Mouse (Mus musculus) adrenal gland, adult 2 months (tissue): Measurements from ENCODE around the gene Ap1s2. TPM values are rescaled to one million over a fixed set of nuclear protein-coding genes. Genes with fewer than 3 reads are reported as not detected.

Experiments used
- DNase-seq: peaks from one replicate; pipeline ENCODE4 v3.0.0; 2021
- long read RNA-seq: library from polyadenylated mRNA; stranded (forward); transcript quantifications from one replicate; pipeline ENCODE4 v2.0.0, GENCODE M21; 2021
- polyA plus RNA-seq: library from polyadenylated mRNA; depleted of rRNA; stranded (reverse); fragments of >200 nt; gene quantifications from 2 replicates; pipeline ENCODE4 v1.2.3, GENCODE M21; 2012; rRNA removed
- total RNA-seq, 2 experiments: library from RNA; stranded (reverse); gene quantifications; 2 replicates each; pipeline ENCODE4 v1.2.3; 2021

The Ap1s2 gene
- total RNA-seq: 10 to 100 TPM; 12.1 to 17.2 TPM
- 4.6 and 5.0 TPM in 2 replicates for polyA plus RNA-seq
- long read RNA-seq, transcript Ap1s2-201 (5 exons, 1,785 nt): major isoform, 7 of 12 reads
- long read RNA-seq, partial matches to known transcripts: 0 of 12 reads
- long read RNA-seq, other reads (novel, unspliced or antisense): 4 of 12 reads

DNA sequence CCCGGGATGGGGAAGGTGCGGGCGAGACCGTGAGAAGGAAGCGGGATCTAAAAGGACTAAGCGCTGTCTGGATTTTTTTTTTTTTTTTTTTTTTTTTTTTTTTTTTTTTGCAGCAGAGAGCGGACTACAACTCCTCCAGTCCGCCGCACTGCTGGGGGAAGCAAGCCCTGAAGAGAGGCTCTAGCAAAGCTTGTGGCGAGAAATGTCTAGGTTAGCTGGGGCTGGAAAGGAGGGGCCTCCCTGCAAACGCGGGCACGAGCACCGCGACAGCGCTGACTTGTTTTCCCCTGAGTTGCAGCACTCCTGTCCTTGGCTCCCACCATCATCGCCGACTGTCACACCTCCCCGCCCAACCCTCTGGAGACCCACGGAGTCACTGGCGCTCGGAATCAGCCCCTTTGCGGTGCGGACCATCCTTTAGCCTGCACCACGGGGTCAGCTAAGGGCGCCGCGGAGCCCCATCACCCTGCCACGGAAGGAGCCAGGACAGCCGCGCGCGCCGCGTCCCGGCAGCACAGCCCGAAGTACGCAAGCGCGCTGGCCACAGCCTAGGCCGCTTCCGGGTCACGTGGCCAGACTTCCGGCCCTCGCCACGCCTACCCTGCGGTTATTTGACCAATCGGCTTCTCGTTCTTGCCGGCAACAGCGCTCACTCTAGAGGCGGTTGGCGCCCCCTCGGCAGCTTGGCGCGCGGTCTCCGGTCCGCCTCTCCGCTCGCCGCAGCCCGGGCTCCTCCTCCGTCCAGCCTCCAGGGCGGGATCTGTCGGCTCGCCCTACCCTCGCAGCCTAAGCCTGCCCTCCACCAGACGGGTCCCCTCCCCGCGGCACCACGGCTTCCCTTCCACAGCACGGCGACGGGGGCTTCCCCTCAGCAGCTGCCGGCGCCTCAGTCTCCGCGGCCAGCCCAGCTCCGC lies at the start of gene Ap1s2:
Ap1s2 (plus strand) TSS at position 681 of the 914 bp plus-strand sequence.
- DNase-seq: peak; percentile 96

GRCm38 (mm10) chrX:163867711-163868379 lies 41.0 kb upstream of the Ap1s2 start:
- DNase-seq: no peak

- DNase-seq: no peak
Observed at GRCm38 (mm10) chrX:163868659-163869278, 40.0 kb upstream of the Ap1s2 start.

- DNase-seq: no peak
Observed at GRCm38 (mm10) chrX:163875932-163876331, 32.9 kb upstream of the Ap1s2 start.

GRCm38 (mm10) chrX:163876636-163877035 lies 32.2 kb upstream of the Ap1s2 start:
- no peak for DNase-seq

- DNase-seq: no peak
Observed at GRCm38 (mm10) chrX:163879039-163879438, 29.8 kb upstream of the Ap1s2 start.

DNA sequence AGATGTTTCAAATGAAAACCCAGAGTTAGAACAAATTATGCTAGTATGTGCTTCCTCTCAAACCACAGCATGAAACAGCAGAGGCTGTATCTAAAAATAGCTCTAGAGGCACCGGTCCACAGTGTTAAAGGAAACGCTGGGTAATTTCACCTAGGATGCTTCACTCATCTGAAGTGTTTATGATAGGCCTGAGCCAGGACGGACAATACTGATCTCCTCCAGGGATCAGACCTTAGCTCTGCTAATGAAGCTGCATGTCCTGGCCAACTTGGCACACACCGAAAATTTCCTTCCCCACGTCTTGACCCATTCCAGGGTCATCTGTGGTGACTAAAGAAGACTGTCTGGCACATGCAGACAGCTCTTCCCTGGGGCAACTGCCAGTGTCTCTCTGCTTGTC lies 29.4 kb upstream of the Ap1s2 start:
- peak; percentile 36 for DNase-seq

- no peak for DNase-seq
Observed at GRCm38 (mm10) chrX:163885539-163885981, 23.3 kb upstream of the Ap1s2 start.

GRCm38 (mm10) chrX:163897354-163897753 lies 11.5 kb upstream of the Ap1s2 start:
- DNase-seq: no peak

GRCm38 (mm10) chrX:163899431-163900020 lies 9.3 kb upstream of the Ap1s2 start:
- DNase-seq: no peak

GRCm38 (mm10) chrX:163906861-163907260 lies 2.0 kb upstream of the Ap1s2 start:
- DNase-seq: no peak

DNA sequence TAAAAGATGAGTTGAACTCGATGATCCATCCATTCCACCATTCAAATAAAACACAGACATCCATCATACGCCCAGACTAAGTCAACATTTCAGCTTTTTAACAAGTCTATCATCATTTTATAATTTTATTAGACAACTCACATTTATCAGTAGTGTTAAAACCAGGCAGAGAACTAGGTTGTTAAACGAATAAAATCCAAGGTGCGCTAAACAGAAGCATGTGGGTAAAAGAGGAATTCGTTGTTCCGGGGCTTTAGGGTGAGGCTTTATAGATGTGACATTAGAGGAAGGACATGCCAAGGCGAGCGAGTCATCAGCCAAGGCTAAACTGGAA lies 847 bp upstream of the Ap1s2 start:
- no peak for DNase-seq

DNA sequence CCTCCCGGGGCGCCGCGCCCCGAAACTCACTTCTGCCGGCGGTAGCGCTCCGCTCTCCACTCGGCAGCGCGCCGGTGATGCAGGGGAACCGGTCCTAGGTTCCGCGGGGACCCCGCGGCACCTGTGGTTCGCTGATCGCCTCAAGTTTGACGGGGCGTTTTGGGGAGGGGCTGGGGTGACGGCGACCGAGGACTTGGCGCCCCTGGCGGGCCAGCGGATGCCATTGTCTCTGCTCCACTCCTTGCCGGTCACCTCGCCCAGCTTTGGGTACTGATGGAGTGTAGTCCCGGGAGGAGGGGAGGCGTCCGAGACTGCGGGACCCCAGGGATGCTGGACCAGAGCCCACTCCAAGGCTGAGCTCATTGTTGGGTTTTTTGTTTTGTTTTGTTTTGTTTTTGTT lies 564 bp downstream of the Ap1s2 start:
- peak; percentile 37 for DNase-seq

GRCm38 (mm10) chrX:163912791-163913190 lies 4.0 kb downstream of the Ap1s2 start:
- DNase-seq: no peak

- no peak for DNase-seq
Observed at GRCm38 (mm10) chrX:163929550-163929949, 20.7 kb downstream of the Ap1s2 start.

GRCm38 (mm10) chrX:163934731-163935130 lies 25.9 kb downstream of the Ap1s2 start:
- no peak for DNase-seq

DNA sequence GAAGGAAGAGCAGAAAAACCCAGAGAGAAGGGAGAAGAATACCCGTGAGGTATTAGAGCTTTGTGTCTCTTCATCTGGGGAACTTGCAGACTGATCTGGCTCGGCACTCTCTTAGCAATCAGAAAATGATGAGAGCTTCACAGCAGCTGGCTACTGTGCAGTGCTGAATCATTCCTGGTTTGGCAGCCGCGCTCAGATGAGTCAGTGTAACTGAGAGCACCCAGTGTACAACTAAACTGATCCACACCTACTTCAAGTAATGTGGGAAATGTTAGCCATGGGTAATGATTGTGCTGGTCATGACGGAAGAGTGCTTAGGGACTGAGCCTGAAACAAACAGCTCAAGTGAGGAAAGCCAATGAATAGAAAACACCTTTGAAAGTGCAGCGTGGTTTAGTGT lies 29.8 kb downstream of the Ap1s2 start:
- peak; percentile 68 for DNase-seq

GRCm38 (mm10) chrX:163944381-163944780 lies 35.6 kb downstream of the Ap1s2 start:
- DNase-seq: no peak

- DNase-seq: no peak
Observed at GRCm38 (mm10) chrX:163951618-163952017, 42.8 kb downstream of the Ap1s2 start.

- DNase-seq: no peak
Observed at GRCm38 (mm10) chrX:163957381-163957780, 48.6 kb downstream of the Ap1s2 start.

GRCm38 (mm10) chrX:163957803-163958466 lies 49.1 kb downstream of the Ap1s2 start:
- DNase-seq: peak; percentile 66

- DNase-seq: peak; percentile 86
Observed at GRCm38 (mm10) chrX:163958467-163958875, 49.7 kb downstream of the Ap1s2 start, which contains the start of gene Zrsr2. TSS of gene Zrsr2 (minus strand) at chrX:163958661.
